Mouse (Mus musculus): ENCODE results near the gene Cdh26.
A peak's percentile ranks its signal among the peaks of the same experiment; 100 is the strongest.

Cdh26 gene

GRCm38 (mm10) chr2:178449386-178449785, 19.1 kb downstream of the Cdh26 start:
- no peak for DNase-seq (ENCODE audit: low read depth)

GRCm38 (mm10) chr2:178450236-178450635, 19.9 kb downstream of the Cdh26 start:
- DNase-seq (ENCODE audit: low read depth), result no peak

GRCm38 (mm10) chr2:178450961-178451360, 20.6 kb downstream of the Cdh26 start:
- DNase-seq (ENCODE audit: low read depth), result no peak

GRCm38 (mm10) chr2:178454664-178455516, 24.6 kb downstream of the Cdh26 start:
- DNase-seq (ENCODE audit: low read depth), result no peak

- DNase-seq (ENCODE audit: low read depth), result no peak
Measured at GRCm38 (mm10) chr2:178457414-178457813, 27.1 kb downstream of the Cdh26 start.

GRCm38 (mm10) chr2:178460353-178460752, 30.0 kb downstream of the Cdh26 start:
- DNase-seq (ENCODE audit: low read depth), result no peak

GRCm38 (mm10) chr2:178471546-178472480, 41.5 kb downstream of the Cdh26 start:
- no peak for DNase-seq (ENCODE audit: low read depth)

GRCm38 (mm10) chr2:178473916-178474315, 43.6 kb downstream of the Cdh26 start:
- DNase-seq (ENCODE audit: low read depth), result no peak

GRCm38 (mm10) chr2:178477228-178477627, 46.9 kb downstream of the Cdh26 start:
- no peak for DNase-seq (ENCODE audit: low read depth)

GRCm38 (mm10) chr2:178479011-178479410, 48.7 kb downstream of the Cdh26 start:
- DNase-seq (ENCODE audit: low read depth), result no peak

GRCm38 (mm10) chr2:178480932-178481331, 50.6 kb downstream of the Cdh26 start:
- DNase-seq (ENCODE audit: low read depth), result no peak

- DNase-seq (ENCODE audit: low read depth), result no peak
Measured at GRCm38 (mm10) chr2:178483462-178483861, 53.1 kb downstream of the Cdh26 start.

GRCm38 (mm10) chr2:178488276-178488675, 57.9 kb downstream of the Cdh26 start:
- DNase-seq (ENCODE audit: low read depth), result no peak

GRCm38 (mm10) chr2:178490245-178490920, 60.1 kb downstream of the Cdh26 start:
- no peak for DNase-seq (ENCODE audit: low read depth)

GRCm38 (mm10) chr2:178494066-178494465, 63.7 kb downstream of the Cdh26 start:
- no peak for DNase-seq (ENCODE audit: low read depth)

- DNase-seq (ENCODE audit: low read depth), result no peak
Measured at GRCm38 (mm10) chr2:178495816-178496215, 65.5 kb downstream of the Cdh26 start.

- no peak for DNase-seq (ENCODE audit: low read depth)
Measured at GRCm38 (mm10) chr2:178497900-178498299, 67.6 kb downstream of the Cdh26 start.

- DNase-seq (ENCODE audit: low read depth), result no peak
Measured at GRCm38 (mm10) chr2:178498409-178498808, 68.1 kb downstream of the Cdh26 start.

- no peak for DNase-seq (ENCODE audit: low read depth)
Measured at GRCm38 (mm10) chr2:178502469-178502868, 72.1 kb downstream of the Cdh26 start.

- peak; percentile 62 for DNase-seq (ENCODE audit: low read depth)
Measured at GRCm38 (mm10) chr2:178506056-178506455, 75.7 kb downstream of the Cdh26 start.

- peak; percentile 52 for DNase-seq (ENCODE audit: low read depth)
Measured at GRCm38 (mm10) chr2:178507379-178508014, 77.2 kb downstream of the Cdh26 start.

GRCm38 (mm10) chr2:178508279-178508678, 77.9 kb downstream of the Cdh26 start:
- DNase-seq (ENCODE audit: low read depth), result no peak
